Mouse (Mus musculus) urinary bladder, postnatal 4 days (tissue): ENCODE measurements around the gene Ext2.

Source experiments
- DNase-seq, 2 experiments: peaks; one replicate each; pipeline ENCODE4 v3.0.0; 2021 to 2022; ENCODE audit warnings: low spot score in 2 of 2

The Ext2 gene

GRCm38 (mm10) chr2:93822045-93822749 lies at the start of gene Ext2:
Gene Ext2 (minus strand): TSS chr2:93822568.
- DNase-seq: peak; percentile 83 to 92

- no peak for DNase-seq
Observed at GRCm38 (mm10) chr2:93871411-93871925, 49.1 kb upstream of the Ext2 start.

DNA sequence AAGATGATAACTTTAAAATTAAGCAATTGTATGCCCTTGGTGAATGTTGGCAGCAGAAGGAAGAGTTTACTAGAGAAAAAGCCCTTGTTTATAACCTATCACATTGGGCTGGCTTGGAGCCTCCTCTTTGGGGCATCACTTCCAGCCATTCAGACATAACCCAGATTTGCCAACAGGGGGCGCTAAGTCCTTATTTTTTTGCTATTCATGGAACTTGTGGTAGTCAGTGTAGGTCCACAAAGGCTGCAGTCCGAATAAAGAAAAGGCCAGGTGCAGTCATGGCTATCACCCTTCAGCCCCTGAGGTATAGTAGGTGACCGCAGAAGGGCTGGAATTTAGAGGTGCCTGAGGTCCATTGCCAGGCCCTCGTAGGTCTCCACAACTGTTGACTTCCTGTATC lies 48.5 kb upstream of the Ext2 start:
- DNase-seq: peak; percentile 46 to 76

DNA sequence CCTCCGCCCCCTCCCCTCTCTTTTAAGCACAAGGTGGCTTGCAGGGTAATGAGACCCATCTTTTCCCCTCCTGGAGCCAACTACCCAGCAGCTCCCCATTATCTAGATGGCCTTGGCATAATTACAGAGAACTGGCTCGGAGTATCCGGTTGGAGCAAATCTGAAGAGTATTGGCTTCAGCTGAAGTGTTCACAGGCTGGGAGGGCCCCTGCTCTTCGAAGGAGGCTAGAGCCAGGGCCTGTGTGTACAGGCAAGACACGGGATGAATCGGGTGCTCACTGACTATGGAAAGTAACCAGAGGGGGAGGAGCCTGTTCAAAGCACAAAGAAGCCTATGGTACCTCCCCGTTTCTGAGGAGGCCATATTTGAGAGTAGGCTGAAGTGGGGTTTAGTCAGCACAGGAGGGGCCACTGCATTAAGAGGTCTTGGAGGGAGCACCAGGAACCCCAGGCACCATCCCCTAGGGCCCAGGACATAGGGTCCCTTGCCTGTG lies 46.8 kb upstream of the Ext2 start, which contains the start of gene Accsl:
Accsl (minus strand) TSS at position 51 of the 494 bp plus-strand sequence.
- DNase-seq: no peak

DNA sequence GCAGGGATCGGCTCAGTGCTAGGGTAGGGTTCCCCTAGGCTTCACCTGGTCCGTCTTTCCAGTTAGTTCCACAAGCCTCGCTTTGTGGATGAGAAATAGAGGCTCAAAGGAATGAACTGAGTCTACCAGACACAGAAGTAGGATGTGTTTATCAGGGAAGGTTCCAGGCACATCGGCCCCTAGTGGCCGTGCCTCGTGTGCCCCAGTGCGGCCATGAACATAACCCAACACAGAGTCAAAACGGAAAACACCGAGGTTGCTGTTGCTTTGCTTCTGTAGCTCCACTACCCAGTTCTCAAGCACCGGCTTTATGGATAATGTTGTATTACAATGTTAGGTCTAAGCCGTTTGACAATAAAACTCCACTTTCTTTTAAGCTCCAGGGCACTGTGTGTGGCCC lies 46.2 kb upstream of the Ext2 start:
- DNase-seq: no peak

DNA sequence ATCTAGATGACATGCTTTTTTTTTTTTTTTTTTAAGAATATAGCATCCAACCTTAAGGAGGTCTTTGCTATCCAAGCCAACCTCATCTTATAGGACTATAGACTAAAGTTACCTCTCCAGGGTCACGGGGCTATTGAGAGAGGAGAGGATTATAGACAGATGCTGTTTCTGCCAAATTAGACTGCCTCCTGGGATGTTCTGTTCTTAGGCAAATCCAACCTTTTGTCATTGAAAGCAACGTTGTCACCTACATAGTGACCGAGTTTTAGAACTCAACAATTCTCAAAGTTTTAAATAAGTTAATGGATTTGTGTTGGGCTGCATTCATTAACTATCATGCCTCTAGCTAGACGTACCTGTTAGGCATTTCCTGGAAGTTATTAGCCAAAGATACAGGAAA lies 40.9 kb upstream of the Ext2 start:
- DNase-seq: no peak

- no peak for DNase-seq
Observed at GRCm38 (mm10) chr2:93858845-93859244, 36.5 kb upstream of the Ext2 start.

DNA sequence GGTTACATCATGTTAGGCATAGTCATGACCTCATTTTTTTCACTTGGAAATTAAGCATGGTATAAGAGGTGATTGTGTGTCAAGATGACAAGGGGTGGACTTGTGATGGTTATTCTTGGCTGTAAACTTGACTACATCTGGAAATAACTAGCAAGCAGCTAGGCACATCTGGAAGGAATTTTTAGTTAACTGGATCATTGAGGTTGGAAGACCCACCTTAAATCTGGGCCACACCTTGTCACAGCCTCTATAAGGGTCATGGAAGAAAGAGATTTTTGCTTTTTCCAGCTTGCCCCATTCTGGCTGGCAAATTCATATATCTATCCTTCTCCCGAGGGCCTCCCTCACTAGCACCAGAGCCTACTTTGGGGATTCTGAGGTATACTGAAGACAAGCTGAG lies 28.9 kb upstream of the Ext2 start:
- DNase-seq: no peak

GRCm38 (mm10) chr2:93850317-93850944 lies 28.1 kb upstream of the Ext2 start:
- DNase-seq: no peak

- DNase-seq: peak; percentile 71 to 80
Observed at GRCm38 (mm10) chr2:93849505-93850089, 27.2 kb upstream of the Ext2 start, which contains the start of gene Accs. Gene Accs (minus strand): TSS chr2:93849943.

DNA sequence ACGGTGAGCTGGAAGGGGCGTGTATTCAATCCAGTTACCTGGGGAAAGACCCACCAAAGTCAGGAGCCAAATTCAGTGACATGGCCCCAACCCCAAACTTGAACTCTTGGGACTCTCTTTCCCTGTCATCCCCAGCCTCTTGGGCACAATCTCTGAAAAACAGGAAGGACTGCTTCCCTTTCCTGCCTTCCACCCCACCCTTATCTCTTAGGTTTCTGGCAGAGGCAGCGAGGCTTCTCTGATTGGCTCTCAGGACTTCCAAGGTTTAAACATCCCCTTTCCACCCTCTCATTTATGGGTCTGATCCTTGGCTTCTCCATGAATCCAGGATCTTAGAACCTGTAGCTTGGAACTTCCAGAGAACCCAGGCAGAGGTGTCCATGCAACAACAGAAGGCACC lies 19.0 kb upstream of the Ext2 start:
- no peak for DNase-seq

GRCm38 (mm10) chr2:93840109-93840508 lies 17.7 kb upstream of the Ext2 start:
- DNase-seq: no peak

DNA sequence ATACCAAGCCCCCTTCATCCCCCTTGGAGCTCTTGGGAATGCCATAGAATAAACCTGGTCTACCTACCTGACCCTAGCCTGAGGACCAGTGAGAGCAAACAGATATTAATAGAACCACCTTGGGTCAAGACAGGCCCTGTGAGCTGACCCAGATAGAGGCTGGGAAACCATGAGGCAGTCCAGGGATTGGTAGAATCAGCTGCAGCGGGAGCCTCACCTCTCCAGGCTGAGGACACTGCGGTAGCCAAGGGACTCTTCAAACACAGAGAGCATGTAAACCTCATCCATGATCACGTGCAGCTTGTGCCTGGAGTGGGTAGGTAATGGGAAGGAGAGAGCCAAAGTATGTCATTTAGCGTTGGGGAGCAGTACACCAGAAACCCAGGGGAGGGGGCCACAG lies 16.6 kb upstream of the Ext2 start:
- DNase-seq: no peak

DNA sequence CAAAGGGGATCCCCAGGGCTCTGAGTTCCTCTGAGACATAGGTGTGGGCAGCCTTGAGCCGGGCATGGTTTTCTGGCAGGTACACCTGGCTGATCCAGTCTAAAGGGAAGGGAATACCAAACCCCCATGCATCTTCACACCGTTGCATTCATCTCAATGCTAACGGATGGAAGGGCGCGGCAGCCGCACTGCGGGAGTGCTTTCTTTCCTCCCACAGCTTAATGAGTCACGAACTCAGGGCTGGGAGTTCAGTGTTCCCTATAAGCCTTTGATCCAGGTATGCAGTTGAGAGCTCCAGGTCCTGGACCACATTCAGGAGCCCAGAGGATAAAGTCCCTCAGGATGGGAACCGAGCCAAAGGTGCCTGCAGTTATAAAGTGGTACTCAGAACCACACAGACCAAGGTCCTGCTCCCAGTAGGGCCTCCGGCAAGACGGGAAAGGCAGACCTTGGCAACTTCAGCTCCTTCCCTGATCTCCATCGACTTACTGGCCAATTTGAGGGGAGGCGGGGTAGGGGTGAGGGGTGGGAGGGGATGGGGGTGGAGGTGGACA lies 13.9 kb upstream of the Ext2 start:
- DNase-seq: no peak

DNA sequence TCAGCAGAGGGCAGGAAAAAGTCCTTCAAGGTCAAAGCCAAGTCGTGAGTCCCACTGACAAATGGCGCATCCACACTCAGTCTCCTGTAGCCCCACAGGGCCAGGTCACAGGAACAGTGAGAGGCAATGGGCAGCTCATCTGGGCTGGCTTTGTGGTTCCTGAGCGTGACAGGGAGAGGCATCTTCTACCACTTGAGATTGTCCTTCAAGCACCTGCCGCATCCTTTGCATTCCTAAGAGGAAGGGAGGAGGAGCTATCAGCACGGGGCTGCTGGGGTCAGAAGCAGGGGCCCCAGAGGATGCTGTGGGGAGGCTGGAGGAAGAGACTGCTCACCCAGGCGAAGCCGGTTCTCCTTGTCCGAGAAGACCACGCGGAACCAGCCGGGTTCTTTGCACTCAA lies 13.2 kb upstream of the Ext2 start:
- no peak for DNase-seq

GRCm38 (mm10) chr2:93823519-93823918 lies 1.2 kb upstream of the Ext2 start:
- no peak for DNase-seq

GRCm38 (mm10) chr2:93817791-93818190 lies 4.6 kb downstream of the Ext2 start:
- no peak for DNase-seq

DNA sequence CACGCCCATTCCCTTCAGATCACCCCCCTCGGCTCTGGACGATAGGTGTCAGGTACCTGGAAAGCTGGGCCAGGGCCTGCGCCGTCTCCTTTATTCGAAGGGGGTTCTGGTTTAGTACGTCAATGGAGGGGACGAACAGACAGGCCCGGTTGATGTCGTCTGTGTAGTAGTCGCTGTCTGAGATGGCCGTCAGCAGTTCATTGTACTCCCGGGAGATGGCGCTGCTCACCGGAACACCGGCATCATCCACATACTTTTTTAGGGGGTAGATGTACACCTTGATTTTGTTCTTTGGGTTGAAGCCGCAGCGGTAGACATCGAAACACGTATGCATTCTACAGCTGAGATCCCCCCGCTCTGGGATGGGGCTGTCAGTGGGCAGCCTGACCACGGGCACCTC lies 9.0 kb downstream of the Ext2 start:
- no peak for DNase-seq

GRCm38 (mm10) chr2:93811812-93812211 lies 10.6 kb downstream of the Ext2 start:
- peak in 1 of 2 experiments; percentile 74 for DNase-seq

DNA sequence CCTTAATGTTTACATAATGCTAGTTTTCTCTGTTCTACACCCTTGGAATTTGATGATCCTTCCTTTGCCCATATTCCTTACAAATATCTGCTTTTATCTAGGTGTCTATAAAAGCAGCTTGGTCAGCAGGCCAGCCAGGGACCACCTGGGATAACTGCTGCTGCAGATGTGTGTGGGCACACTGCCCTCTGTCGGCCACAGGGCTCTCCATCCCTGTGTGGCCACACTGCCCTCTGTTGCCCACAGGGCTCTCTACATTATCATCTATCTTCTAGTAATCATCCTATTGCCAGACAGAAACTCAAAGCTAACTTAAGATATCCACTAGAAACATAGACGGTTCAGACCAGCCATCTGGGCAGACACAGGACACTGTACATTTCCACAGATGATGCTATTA lies 12.4 kb downstream of the Ext2 start:
- DNase-seq: no peak

- DNase-seq: no peak
Observed at GRCm38 (mm10) chr2:93808071-93808470, 14.3 kb downstream of the Ext2 start.

- DNase-seq: no peak
Observed at GRCm38 (mm10) chr2:93807440-93807839, 14.9 kb downstream of the Ext2 start.
